Mouse (Mus musculus): ENCODE data around the gene Krt73.

Krt73 gene

GRCm38 (mm10) chr15:101802296-101802835 lies at the start of gene Krt73:
Gene Krt73 (minus strand): TSS chr15:101802346.
- DNase-seq (ENCODE audit: low spot score), result no peak

GRCm38 (mm10) chr15:101850694-101851093 lies 48.5 kb upstream of the Krt73 start, which contains the start of gene Krt1:
Gene Krt1 (minus strand): TSS chr15:101850794.
- no peak for DNase-seq (ENCODE audit: low spot score)

- no peak for DNase-seq (ENCODE audit: low spot score)
These were observed 43.8 kb upstream of the Krt73 start for GRCm38 (mm10) chr15:101845971-101846403.

GRCm38 (mm10) chr15:101843192-101843591 lies 41.0 kb upstream of the Krt73 start:
- no peak for DNase-seq (ENCODE audit: low spot score)

- no peak for DNase-seq (ENCODE audit: low spot score)
These were observed 32.7 kb upstream of the Krt73 start for GRCm38 (mm10) chr15:101834784-101835328.

- no peak for DNase-seq (ENCODE audit: low spot score)
These were observed 31.0 kb upstream of the Krt73 start for GRCm38 (mm10) chr15:101833131-101833530.

- no peak for DNase-seq (ENCODE audit: low spot score)
These were observed 27.3 kb upstream of the Krt73 start for GRCm38 (mm10) chr15:101829441-101829840.

GRCm38 (mm10) chr15:101821786-101822185 lies 19.6 kb upstream of the Krt73 start:
- DNase-seq (ENCODE audit: low spot score), result no peak

- DNase-seq (ENCODE audit: low spot score), result no peak
These were observed 15.7 kb upstream of the Krt73 start, which contains the start of gene Krt2 for GRCm38 (mm10) chr15:101817875-101818274. Gene Krt2 (minus strand): TSS chr15:101818169.

- no peak for DNase-seq (ENCODE audit: low spot score)
These were observed 1.1 kb upstream of the Krt73 start for GRCm38 (mm10) chr15:101803052-101803822.

GRCm38 (mm10) chr15:101790867-101791266 lies 11.3 kb downstream of the Krt73 start:
- no peak for DNase-seq (ENCODE audit: low spot score)

- no peak for DNase-seq (ENCODE audit: low spot score)
These were observed 15.8 kb downstream of the Krt73 start, which contains the start of gene Krt72 for GRCm38 (mm10) chr15:101786360-101786759. Gene Krt72 (minus strand): TSS chr15:101786460.

GRCm38 (mm10) chr15:101773420-101773819 lies 28.7 kb downstream of the Krt73 start:
- no peak for DNase-seq (ENCODE audit: low spot score)

GRCm38 (mm10) chr15:101772711-101773081 lies 29.4 kb downstream of the Krt73 start:
- peak; percentile 56 for DNase-seq (ENCODE audit: low spot score)

- peak; percentile 0 for DNase-seq (ENCODE audit: low spot score)
These were observed 30.0 kb downstream of the Krt73 start for GRCm38 (mm10) chr15:101772080-101772710.

- DNase-seq (ENCODE audit: low spot score), result no peak
These were observed 31.9 kb downstream of the Krt73 start for GRCm38 (mm10) chr15:101770226-101770625.

All from c-Kit-positive CD71-positive TER-119-positive erythroid progenitor cells, embryonic 14.5 days (primary cell).